Mouse (Mus musculus) neural tube, embryonic 14.5 days (tissue): Measurements from ENCODE around the gene Apba3. TPM values are rescaled to one million over a fixed set of nuclear protein-coding genes. Genes with fewer than 3 reads are reported as not detected.
A peak's percentile ranks its signal among the peaks of the same experiment; 100 is the strongest.

Experiments
- ATAC-seq: fragments of 200-750 bp; cut with Nextera tagmentation; 2 replicates; pipeline ENCODE4 v1.8.0; 2017; ENCODE audit warnings: low read depth, mild to moderate bottlenecking, moderate TSS enrichment, moderate library complexity
- H3K27ac ChIP-seq: fragments of 300-500 bp; sonication (generic); 2 replicates; pipeline ENCODE4 v1.5.1; 2014; ENCODE audit warnings: low read depth, mild to moderate bottlenecking, control low read depth, low read length, moderate library complexity, mixed read lengths
- H3K27me3 ChIP-seq: fragments of 300-500 bp; sonication (generic); 2 replicates; pipeline ENCODE4 v1.6.1; 2014; ENCODE audit warnings: low read length; ENCODE audit not compliant: control insufficient read depth, insufficient read depth
- H3K36me3 ChIP-seq: fragments of 300-500 bp; sonication (generic); 2 replicates; pipeline ENCODE4 v1.6.1; 2014; ENCODE audit warnings: low read length, mixed read lengths; ENCODE audit not compliant: control insufficient read depth, insufficient read depth
- H3K4me1 ChIP-seq: fragments of 300-500 bp; sonication (generic); 2 replicates; pipeline ENCODE4 v1.6.1; 2014; ENCODE audit warnings: low read length; ENCODE audit not compliant: control insufficient read depth, insufficient read depth
- H3K4me2 ChIP-seq: fragments of 300-500 bp; sonication (generic); 2 replicates; pipeline ENCODE4 v1.6.1; 2014; ENCODE audit warnings: mild to moderate bottlenecking, low read depth, low read length, control low read depth
- H3K4me3 ChIP-seq: fragments of 300-500 bp; sonication (generic); 2 replicates; pipeline ENCODE4 v1.5.1; 2014; ENCODE audit warnings: low read depth, low read length, control low read depth, mixed read lengths
- H3K9ac ChIP-seq: fragments of 300-500 bp; sonication (generic); replicated peaks from 2 replicates; pipeline ENCODE4 v1.6.1; 2014; ENCODE audit warnings: low read depth, mild to moderate bottlenecking, control low read depth, low read length, mixed read lengths
- H3K9me3 ChIP-seq: fragments of 300-500 bp; sonication (generic); 2 replicates; pipeline ENCODE4 v1.6.1; 2016; ENCODE audit warnings: low read length; ENCODE audit not compliant: control insufficient read depth
- WGBS: fragments of 180-500 bp; shearing (Covaris S2); extraction: QIAGEN DNeasy Blood & Tissue Kit; methylation state at CpG from one replicate; pipeline ENCODE4 v1.1.7; 2014; 5-methylcytosine and 5-hydroxymethylcytosine counted together
- polyA plus RNA-seq: library from polyadenylated mRNA; unstranded; fragments of >200 nt; fragmentation: Nextera tagmentation; extraction: Ambion mirVana; gene quantifications from 2 replicates; pipeline ENCODE4 v1.2.1, GENCODE M21; 2014

The Apba3 gene
- polyA plus RNA-seq, 1 experiment from 2014 or later, result 26.1 TPM

DNA sequence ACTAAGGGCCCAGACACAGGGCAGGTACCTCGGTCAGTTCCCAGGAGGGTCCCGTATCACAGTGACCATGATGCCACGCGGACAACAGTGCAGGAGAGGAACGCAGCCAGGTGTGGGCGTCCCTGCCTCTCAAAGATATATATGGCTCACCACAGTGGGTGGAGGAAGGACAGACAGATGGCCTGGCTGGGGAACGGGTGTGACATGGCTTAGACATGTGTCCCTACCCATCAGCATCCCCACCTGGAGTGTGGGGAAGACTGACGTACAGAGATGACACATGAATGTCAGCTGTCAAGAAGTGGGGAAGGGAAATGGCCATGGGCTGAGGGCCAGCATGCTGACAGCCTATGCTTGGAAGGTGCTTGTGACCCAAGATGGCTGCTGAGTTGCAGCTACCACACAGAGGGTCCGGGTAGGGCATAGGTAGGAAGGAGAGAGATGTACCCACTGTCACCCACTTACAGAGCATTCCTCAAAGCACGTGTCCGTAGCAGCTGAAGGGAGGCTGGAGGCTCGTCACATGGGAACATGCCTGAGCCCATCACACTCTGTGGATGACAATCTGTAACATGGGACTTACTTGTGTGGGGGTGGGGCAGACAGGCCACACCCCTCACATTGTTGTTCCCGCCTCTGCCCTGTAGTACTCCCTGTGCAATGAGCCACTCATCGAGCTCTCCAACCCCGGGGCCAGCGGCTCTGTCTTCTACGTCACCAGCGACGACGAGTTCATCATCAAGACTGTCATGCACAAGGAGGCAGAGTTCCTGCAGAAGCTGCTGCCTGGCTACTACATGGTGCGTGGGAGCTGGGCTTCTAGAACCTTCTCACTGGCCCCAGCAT lies 40.3 kb downstream of the Apba3 start:
- no peak overlapping the region for H3K4me3 ChIP-seq
- H3K4me2 ChIP-seq, result no peak overlapping the region
- peaks cover 56% of the 10 kb centered on the region for H3K36me3 ChIP-seq
- WGBS, result 94% methylated on average over 21 of the region's 21 CpGs
- H3K9me3 ChIP-seq, result no peaks in the 10 kb centered on the region
- H3K27me3 ChIP-seq, result no peaks in the 10 kb centered on the region
- H3K27ac ChIP-seq, result no peak overlapping the region
- ATAC-seq, result no peak
- H3K4me1 ChIP-seq, result no peaks in the 10 kb centered on the region
- no peak overlapping the region for H3K9ac ChIP-seq

DNA sequence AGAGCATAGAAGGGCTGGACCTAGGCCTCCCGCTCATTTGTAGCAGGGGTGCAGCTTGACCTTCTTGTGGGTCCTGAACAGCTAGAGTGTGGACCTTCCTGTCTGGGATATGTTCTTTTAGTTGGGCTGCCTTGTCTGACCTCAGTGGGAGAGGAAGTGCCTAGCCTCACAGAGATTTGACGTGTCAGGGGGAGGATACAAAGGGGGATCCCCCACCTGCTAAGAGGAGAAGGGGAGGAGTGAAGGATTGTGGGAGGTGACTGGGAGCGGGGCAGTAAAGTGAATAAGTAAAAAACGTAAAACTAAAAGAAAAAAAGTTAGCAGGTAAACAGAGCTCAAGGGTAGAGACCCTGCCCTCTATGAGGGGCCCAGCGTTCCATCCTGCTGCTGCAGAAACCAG lies 42.8 kb downstream of the Apba3 start:
- H3K36me3 ChIP-seq, result peaks cover 80% of the 10 kb centered on the region
- H3K4me2 ChIP-seq, result no peak overlapping the region
- no peaks in the 10 kb centered on the region for H3K9me3 ChIP-seq
- no peak for ATAC-seq
- 94% methylated on average over 5 of the region's 5 CpGs for WGBS
- no peak overlapping the region for H3K4me3 ChIP-seq
- no peaks in the 10 kb centered on the region for H3K27me3 ChIP-seq
- no peak overlapping the region for H3K9ac ChIP-seq
- H3K27ac ChIP-seq, result no peak overlapping the region
- no peaks in the 10 kb centered on the region for H3K4me1 ChIP-seq

DNA sequence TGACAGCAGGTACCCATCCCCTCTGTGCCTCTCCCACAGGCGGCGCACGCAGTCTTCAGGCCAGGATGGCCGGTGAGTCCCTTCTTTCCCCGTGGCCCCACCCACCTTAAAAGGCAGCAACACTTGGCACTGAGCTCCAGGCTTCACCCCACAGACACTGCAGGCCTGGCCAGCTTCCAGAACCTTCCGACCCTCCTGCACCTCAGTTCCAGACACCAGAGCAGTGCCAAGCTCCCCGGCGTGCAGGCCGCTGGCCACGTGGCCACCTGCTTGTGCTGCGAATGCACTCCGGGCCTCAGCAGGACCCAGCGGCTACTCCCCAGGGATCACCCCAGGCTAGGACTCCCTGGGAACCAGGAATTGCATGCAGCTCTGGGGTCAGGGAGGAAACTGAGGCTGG lies 46.8 kb downstream of the Apba3 start:
- 95% methylated on average over 13 of the region's 13 CpGs for WGBS
- H3K4me1 ChIP-seq, result no peaks in the 10 kb centered on the region
- peaks cover 80% of the 10 kb centered on the region for H3K36me3 ChIP-seq
- no peaks in the 10 kb centered on the region for H3K9me3 ChIP-seq
- no peaks in the 10 kb centered on the region for H3K27me3 ChIP-seq
- H3K4me2 ChIP-seq, result no peak overlapping the region
- H3K9ac ChIP-seq, result no peak overlapping the region
- ATAC-seq, result no peak
- H3K27ac ChIP-seq, result no peak overlapping the region
- H3K4me3 ChIP-seq, result no peak overlapping the region

DNA sequence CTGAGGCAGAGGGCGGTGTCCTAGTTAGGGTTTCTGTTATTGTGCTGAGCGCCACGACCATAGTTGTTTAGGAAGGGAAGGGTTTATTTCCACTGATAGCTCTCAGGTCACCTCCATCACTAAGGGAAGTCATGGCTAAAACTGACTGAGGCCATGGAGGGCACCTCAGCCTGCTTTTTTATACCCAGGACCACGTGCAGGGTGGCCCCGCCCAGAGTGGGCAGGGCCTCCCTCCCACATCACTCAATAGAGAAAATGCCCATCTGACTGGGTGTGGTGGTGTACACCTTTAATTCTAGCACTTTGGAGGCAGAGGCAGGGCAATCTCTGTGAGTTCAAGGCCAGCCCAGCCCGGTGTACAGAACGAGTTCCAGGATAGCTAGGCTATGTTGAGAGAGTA lies 47.4 kb downstream of the Apba3 start:
- WGBS, result 77% methylated on average over 7 of the region's 7 CpGs
- H3K27me3 ChIP-seq, result no peaks in the 10 kb centered on the region
- H3K36me3 ChIP-seq, result peaks cover 77% of the 10 kb centered on the region
- no peak overlapping the region for H3K4me3 ChIP-seq
- no peak for ATAC-seq
- H3K9me3 ChIP-seq, result no peaks in the 10 kb centered on the region
- no peak overlapping the region for H3K27ac ChIP-seq
- H3K9ac ChIP-seq, result no peak overlapping the region
- no peak overlapping the region for H3K4me2 ChIP-seq
- peaks cover 5% of the 10 kb centered on the region for H3K4me1 ChIP-seq

DNA sequence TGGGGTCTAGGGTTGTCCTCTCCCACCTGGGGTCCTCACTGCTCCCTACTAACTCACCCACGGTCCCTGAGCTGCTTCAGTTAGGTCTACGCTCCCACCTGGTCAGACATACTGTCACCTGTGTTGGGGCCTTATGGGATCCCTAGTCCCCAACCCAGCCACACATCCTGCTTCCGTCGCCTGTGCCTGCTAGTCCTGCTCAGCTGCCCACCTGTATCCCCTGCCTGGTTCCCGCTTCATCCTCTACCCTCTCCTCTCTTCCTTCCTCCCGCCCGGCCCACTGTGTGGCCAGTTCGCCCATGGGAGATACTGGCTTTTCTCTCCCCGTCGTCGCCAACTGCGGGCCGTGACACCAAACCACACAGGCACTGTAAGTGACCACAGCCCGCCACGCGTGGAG lies 48.8 kb downstream of the Apba3 start:
- no peak overlapping the region for H3K4me2 ChIP-seq
- peaks cover 63% of the 10 kb centered on the region for H3K36me3 ChIP-seq
- H3K4me3 ChIP-seq, result no peak overlapping the region
- WGBS, result 93% methylated on average over 16 of the region's 16 CpGs
- no peaks in the 10 kb centered on the region for H3K27me3 ChIP-seq
- H3K9me3 ChIP-seq, result no peaks in the 10 kb centered on the region
- no peak overlapping the region for H3K27ac ChIP-seq
- no peak overlapping the region for H3K9ac ChIP-seq
- ATAC-seq, result no peak
- peaks cover 12% of the 10 kb centered on the region for H3K4me1 ChIP-seq

DNA sequence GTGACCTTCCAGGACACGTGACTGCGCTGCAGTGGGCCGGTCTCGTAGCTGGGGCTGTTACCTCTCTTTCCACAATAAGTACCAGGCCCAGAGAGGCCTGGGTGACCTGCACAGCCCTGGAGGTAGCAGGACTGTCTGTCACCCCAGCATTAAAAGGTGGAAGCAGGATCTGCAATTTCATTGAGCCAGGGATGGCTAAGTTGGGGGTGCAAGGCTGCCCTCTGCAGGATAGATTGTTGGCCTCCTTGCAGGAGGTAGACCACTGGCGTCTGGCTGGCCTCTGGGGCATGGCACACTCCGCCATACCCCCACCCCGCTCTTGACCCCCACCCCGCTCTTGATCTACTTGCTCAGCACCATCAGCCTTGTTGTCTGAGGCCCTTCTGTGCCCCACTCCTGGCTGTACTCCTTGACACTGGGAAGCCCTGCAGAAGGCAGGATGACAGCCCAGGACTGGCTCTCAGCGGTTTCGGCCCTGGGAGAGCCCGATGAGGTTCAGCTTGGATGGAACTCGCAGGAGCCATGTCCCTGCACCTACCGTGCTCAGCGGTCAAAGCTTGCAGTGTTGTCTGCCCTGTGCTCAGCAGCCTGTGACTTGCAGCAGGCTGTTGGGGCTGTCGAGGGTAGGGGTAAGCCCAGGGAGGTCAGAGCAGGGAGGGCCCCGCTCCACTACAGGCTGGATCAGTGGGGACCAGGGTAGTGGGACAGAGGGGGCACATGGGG lies 49.7 kb downstream of the Apba3 start:
- 49% methylated on average over 16 of the region's 16 CpGs for WGBS
- H3K9me3 ChIP-seq, result no peaks in the 10 kb centered on the region
- no peak overlapping the region for H3K4me3 ChIP-seq
- no peak overlapping the region for H3K27ac ChIP-seq
- H3K27me3 ChIP-seq, result 0 out of 2 replicates have a peak, but pooled peaks cover 2% of the 10 kb centered on the region
- H3K9ac ChIP-seq, result no peak overlapping the region
- peaks cover 12% of the 10 kb centered on the region for H3K4me1 ChIP-seq
- no peak for ATAC-seq
- H3K36me3 ChIP-seq, result peaks cover 55% of the 10 kb centered on the region
- H3K4me2 ChIP-seq, result 0 out of 2 replicates have a peak overlapping the region, but pooled peaks have one; percentile 18

DNA sequence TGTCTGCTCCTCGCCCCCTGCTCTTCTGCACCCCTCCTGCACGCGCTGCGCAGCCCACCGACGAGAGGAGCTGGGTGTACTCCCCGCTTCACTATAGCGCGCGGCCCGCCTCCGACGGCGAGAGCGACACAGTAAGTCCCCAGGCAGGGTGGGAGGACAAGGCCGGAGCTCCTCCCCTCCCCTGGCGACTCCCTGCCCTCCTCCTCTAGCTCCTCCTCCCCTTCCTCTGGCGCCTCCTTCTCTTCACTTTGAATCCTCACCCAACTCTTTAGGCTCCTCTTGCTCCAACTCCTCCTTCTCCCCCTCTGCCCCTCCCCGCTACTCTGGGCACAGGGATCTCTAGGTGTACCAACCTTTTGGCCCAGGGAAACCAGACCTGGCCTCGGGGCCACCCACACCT lies 50.5 kb downstream of the Apba3 start:
- 23% methylated on average over 13 of the region's 20 CpGs for WGBS
- Histone ChIP-seq H3K9ac (no peak overlapping the region), H3K4me3 (no peak overlapping the region), H3K27me3 (0 out of 2 replicates have a peak, but pooled peaks cover 2% of the 10 kb centered on the region), H3K4me1 (peaks cover 19% of the 10 kb centered on the region), H3K4me2 (0 out of 2 replicates have a peak overlapping the region, but pooled peaks have one; percentile 18), H3K27ac (no peak overlapping the region), H3K36me3 (peaks cover 48% of the 10 kb centered on the region), H3K9me3 (no peaks in the 10 kb centered on the region)
- no peak for ATAC-seq

DNA sequence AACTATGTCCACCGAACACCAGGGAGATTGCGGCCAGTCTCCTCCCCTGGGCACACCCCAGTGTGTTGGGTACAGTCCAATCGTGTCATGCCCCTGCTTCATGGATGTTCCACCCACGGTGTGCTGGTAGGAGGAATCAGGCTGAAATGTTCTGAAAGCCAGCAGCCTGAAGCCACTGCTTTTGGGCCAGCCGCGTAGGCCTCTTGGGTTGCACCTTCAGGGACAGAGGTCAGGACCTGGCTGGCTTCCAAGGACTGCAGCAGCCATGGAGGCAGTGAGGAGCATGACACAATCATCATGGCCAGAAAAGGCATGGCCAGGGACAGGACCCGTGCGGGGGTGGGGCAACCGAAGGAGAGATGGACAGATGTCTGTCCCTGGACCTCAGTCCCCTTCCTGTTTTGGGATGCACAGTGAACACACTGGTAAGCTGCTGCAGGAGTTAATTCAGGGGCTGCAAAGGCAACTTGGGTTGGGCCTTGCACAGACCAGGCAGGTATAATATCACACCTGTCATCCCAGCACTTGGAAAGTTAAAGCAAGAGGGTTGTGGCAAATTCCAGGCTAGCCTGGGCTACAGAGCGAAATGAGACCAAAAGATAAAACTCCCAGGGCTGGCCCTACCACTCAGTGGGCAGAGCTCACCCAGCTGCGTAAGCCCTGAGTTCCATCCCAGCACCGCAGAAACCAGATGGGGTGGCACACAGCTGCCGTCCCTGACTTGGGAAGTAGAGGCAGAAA lies 52.0 kb downstream of the Apba3 start:
- ATAC-seq, result no peak
- Histone ChIP-seq H3K4me1 (peaks cover 19% of the 10 kb centered on the region), H3K36me3 (peaks cover 44% of the 10 kb centered on the region), H3K4me3 (no peak overlapping the region), H3K27ac (no peak overlapping the region), H3K9me3 (no peaks in the 10 kb centered on the region), H3K27me3 (0 out of 2 replicates have a peak, but pooled peaks cover 2% of the 10 kb centered on the region), H3K9ac (no peak overlapping the region), H3K4me2 (no peak overlapping the region)
- 90% methylated on average over 13 of the region's 13 CpGs for WGBS
